Mouse (Mus musculus): ENCODE measurements at regions not wholly inside any gene's neighbourhood (a gene's known extent, or its start where the extent isn't known, plus 50 kb on each side); places are given as distances from the start of the nearest gene placed in this dataset.

DNA sequence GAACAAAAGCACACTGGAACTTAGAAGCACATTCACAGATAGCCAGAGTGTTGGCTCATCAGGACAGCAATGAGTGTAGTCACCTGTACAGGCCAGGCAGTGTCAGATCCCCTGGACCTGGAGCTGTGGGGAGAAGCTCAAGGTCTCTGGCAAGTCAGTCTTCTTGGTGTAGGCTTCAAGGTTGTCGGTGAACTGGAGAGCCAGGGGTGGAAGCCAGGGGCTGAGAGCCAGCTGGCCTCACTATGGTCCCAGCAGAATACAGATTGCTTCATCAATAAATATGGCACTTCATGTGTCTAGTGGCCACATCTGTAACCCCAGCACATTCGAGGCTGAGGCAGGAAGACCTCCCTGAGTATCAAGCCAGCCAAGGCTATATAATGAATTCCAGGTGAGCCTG lies 101.0 kb upstream of the Tgfbr2 start:
- no peak for DNase-seq

DNA sequence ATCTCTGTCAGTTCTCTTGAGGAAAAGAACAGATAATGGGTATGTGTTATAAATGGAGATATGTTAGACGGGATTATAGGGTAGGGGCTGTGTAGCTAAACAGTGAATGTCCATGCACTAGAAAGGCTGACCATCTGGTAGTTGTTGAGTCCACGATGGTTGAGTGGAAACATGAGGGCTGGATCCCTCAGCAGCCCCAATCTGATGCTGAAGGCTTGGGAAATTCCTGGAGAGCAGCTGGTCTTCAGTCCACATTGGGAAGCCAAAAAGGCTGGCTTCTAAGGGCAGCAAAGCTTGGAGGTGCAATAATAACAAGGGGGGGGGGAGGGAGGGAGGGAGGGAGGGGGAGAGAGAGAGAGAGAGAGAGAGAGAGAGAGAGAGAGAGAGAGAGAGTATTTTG lies 97.3 kb upstream of the Tgfbr2 start:
- DNase-seq: no peak

DNA sequence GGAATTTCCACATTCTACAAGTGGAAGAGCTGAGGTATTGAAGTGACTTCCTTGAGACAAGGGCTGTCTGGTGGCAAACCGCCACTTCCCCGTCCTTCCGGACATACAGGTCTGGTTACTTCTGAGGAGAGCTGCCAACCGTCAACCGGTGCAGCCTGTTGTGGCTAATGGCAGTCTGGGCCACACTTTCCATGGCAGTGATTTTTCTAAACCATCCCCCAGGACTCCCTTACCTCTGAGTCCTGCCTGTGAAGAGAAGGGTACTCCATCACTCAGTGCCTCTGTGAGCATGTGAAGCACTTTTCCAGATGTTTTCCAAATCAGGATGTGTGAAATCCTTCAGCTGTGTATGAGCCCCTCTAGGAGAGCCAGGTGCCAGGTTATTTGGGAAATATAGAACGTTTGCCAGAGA lies 95.3 kb upstream of the Tgfbr2 start:
- DNase-seq: no peak

DNA sequence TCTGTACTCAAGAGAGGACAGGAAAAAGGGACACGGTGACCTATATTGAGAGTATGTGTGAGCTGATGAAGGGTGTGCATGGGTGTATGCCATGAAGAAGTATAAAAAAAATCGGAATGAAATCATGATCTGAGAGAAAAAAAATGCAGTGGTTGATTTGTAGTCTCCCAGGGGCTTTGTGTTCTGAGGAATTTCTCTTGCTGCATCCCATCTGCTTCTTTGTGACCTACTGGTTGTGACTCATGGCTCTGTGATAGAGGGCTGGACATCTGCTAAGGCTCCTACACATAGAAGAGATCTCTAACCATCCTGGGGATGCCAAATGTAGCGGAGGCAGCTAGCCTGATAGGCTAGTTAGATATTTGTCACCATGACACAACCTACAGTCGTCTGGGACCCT lies 92.3 kb upstream of the Tgfbr2 start:
- DNase-seq: no peak

DNA sequence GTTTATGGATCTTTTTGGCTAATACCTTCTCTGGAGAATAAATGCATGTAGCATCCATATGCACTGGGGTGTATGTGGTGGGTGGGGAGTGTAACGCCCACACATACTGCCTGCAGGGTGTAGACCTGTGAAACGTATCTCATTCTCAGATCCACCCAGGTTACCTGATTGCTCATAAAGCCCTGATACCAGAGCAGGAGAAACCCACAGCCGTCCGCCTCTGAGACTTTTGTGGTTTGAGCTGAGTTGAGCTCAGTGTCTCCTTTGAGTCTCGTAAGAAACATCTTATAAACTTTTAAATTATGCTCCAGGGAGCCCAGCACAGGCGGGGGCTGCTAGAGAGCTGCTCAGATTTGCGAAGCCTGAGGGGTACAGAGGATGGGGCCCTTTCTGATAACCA lies 88.7 kb upstream of the Tgfbr2 start:
- peak; percentile 9 to 37 for DNase-seq

DNA sequence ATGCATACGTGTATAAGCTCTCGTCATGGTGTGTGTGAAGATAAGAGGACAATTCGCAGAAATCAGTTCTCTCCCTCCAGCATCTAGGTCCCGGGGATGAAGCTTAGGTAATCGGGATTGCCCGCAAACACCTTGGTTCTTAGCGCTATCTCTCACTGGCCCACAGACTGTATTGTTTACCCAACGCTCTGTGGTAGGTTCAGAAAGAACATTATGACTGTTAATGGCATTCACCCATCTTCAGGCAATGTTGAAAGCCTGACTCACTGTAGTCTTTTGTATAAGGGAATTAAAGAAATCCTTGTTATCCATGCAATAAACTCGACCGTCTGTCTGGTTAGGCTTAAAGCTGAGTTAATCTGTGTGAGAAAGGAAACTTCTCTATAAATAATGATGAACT lies 84.4 kb upstream of the Tgfbr2 start:
- no peak for DNase-seq

DNA sequence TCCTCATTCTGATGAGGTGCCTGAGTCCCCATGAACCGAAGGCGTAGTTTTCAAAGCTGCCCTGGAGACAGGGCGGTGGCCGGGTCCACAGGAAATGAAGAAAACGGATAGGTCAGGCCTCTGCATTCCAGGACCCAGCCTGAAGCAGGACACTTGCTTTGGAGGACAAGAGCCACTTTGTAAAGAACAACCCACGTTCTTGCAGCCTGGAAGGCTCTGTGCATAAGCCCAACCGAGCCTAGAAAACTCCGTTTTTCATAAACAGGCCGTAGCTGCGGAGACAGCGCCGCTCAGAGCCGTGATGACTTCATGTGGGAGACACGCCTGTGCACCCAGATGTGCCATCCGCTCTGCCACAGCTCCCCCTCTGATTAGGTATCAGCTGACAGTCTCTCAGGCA lies 78.4 kb upstream of the Tgfbr2 start:
- no peak for DNase-seq

DNA sequence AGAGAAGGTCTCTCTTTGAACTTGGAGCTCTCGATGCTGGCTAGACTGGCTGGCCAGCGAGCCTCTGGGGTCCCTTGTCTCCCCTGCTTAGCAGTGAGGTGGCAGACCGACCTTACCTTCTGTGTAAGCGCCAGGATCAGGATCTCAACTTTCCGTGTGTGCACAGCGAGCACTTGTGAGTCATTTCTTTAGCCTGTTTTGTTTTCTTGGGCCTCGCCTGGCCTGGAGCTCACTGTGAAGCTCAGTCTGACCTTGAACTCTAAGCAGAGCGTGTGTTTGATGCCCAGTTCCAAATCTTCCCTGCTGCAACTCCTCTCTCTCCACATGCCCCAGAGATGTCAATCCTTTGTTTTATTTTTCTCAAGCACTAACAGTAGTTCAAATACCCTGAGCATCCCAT lies 77.6 kb upstream of the Tgfbr2 start:
- DNase-seq: no peak

DNA sequence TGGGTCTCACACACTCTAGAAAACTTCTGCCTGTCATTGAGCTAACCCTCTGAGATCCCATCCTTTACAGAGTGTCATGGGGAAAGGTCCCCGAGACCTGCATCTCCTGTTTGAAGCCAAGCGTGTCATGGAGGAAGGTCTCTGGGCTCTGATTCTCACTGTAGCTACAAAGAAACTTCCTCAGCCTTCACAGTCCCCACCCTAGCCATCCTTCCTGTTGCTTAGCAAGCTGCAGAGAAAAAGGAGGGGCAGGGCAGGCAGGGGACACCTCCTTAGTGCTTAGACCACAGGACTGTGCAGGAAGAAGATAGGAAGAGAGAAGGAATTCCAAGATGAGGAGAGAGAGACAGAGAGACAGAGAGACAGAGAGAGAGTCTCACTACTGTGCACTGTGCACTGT lies 74.6 kb upstream of the Tgfbr2 start:
- DNase-seq: no peak

DNA sequence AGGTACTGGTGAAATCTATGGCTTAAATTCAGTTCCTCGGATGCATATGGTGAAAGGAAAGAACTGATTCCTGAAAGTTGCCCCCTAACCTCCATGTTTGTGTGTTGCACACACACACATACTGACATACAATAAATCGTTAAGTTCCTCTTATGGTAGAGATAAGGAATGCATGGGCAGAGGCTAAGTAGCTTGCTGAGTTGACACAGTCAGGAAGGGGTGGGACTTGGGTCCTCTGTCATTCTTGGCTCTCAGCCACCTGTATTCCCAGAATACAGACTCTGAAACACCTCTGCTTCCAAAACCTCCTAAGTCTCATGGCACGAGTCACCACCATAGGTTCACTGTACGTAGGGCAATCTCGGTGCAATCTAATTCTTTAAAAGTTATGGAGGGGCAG lies 70.0 kb upstream of the Tgfbr2 start:
- no peak for DNase-seq

DNA sequence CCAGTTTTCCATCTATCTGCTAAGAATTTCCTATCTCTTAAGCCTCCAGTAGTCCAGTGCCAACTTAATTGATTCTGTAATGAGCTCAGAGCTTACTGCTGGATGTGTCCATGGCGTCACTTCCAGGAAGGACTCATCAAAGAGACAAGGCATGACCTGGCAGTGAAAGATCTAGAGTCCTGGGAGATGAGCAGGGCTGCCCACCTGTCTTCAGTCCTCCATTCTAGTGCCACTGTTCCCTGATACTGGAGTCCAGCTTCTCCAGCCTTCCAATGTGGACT lies 69.4 kb upstream of the Tgfbr2 start:
- no peak for DNase-seq

DNA sequence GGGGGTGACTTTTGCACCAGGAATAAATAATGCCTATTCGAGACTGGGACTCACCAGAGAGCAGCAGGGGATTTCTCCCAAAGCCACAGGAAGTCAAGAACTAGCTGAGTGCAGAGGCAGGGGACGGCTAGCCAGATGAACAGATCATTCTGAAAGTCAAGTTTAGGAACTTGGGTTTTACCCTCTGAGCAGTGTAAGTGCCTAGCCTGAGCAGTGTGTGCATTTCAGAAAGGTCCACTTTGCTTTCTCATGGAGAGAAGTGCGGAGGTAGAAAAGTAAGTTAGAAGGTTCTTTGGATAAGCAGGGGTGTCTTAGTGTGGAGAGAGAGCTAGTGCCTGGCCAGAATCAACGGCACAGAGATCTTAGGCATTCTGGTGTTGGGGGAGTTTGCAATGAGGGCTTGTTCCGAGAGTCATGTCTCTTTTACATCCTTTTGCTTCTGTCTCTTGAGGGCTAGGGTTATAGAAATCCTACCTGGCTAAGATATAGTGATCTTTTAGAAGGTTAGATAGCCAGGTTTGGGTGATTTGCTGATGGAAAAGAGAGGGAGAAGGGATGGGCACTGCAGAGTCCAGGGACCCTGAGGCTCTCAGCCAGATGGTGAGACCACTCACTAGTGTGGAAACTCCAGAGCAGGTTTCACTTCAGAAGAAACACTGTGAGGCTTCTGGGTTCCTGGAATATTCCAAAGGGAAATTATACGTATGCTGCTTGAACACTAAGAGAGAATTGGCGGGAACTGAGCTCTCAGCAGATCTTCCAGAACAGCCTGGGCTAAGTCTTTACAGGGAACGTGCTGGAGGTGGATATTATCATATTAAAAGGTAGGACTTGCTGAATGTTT lies 68.8 kb upstream of the Tgfbr2 start:
- DNase-seq: no peak

DNA sequence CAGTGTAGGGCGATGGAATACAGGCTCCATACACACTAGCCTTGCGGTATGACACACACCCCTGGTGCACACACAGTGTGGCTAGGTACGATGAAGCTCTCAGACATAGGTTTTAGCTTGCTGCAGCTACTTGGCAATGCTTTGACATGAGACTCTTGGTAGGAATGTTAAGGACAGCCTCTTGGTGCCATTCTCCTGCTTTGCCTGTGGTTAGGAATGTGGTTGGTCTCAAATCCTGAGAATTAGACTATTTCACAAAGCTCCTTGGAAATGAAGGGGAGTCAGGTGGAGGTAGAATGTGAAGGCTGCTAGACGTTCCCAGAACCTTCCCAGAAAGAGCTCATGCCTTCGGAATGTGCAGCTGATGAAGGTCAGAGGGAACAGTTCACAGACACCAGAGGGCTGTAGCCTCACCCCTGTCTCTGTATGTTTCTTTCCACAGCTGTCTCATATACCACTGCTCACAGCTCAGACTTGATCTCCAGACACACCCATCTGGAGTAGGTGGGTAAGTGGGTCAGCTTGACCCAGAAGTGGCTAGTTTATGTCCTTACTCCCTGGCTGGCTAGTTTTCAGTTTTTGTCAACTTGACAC lies 66.9 kb upstream of the Tgfbr2 start:
- DNase-seq: no peak

DNA sequence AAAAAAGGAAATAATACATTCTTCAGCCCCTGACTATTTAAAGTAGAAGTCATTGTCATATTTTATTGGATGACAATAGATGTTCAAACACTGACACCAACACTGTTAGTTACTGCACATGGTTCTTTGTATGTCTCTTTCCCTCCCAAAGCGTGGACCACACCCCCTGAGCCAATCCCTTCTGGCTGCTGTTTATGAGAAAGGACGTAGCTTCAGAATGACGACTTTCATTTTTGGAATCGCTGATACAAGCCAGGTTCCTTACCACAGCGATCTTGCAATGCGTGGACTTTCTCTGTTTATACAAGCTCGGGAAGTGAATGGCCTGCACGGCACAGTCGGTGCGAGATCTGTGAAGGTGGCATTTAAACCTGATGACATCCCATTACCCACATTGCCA lies 66.1 kb upstream of the Tgfbr2 start:
- DNase-seq: no peak

DNA sequence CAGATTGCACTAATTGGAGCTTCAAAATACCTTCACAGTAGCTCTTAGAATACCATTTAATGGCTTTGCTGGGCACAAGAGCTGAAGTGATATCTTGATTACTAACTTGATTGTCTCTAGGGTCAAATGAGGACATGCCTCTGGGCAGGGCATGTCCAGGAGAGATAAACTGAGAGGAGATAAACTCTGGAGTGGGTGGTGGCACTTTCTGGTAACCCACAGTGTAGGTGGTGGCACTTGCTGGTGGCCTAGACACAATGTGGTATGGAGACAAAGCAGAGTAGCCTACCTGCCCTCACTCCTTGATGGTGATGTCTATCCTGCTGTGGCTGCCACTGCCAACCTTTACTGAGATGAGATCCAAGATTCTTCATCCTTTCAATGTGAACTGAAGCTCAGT lies 61.7 kb upstream of the Tgfbr2 start:
- no peak for DNase-seq

DNA sequence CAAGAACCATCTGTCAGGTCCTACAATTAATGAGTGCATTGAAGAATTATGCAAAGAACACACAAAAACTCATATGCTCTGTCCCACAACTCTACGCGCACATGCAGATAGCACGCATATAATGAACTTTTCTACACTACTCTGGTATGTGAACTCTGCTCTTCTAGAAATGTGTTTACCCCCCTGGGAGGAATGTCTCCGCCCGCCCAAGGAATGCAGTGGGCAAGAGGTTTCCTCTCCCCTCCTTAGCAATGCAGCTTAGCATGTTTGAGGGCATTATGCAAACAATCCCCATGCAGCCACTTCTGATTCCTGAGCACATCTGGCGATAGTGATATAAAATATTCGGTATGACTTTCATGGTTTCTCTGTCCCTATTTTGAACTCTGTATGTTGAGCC lies 59.0 kb upstream of the Tgfbr2 start:
- DNase-seq: no peak

DNA sequence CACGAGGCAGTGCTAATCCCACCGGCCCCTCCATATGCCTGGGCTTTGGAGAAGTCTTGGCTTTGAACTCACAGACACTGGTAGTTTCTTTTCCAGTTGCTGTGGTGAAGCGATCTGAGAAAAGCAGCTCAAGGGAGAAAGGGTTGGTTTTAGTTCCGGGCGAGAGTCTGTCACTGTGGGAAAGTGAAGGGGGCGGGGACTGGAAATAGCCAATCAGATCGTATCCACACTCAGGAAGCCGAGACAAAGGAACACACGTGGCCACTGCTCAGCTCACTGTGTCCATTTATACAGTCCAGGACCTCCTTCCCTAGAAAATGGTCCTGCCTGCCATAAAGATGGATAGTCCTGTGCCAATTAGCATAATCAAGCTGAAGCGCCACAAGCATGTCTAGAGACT lies 57.2 kb upstream of the Tgfbr2 start:
- DNase-seq: no peak

DNA sequence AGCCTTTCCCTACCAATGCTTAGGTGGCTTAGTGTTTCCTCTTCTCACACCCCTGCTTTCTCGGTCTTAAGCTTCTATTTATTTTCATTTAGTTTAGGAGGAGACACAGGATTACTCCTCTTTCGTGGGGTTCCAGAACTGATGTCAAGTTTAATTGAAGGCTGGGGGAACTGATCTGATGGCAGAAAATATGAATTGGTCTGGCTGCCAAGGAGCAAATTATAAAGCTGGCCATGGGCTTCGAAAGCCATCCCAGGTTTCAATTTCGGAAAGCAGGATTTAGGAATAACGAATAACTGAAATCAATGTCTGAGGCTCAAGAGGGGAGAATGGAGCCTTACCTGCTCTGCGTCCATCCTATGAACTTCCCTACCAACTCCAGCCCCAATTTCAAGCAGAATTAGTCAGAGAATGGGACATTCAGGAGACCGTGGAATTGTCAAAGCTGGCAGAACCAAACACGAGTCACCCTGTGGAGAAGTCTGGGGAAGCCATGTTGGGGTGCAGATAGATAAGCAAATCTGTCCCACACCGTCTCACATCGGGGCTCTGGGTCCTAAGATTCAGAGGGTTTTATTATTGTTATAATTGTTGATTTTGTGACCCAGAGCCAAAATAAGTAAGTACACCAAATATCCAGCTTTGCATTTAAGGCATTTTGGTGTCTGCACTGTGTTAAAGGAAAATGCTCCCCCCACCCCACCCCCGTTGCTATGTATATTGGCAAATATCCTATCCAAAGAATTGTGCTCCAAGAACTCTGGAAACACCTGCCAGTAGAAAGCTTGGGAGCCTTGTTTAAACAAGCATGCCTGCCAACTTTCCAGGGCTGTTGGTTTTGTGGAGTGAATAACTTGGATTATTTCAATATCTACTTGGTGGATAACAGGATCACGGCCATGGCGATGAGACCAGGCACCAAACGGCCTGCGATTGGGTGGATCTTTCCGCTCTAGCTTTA lies 56.5 kb upstream of the Tgfbr2 start:
- no peak for DNase-seq

DNA sequence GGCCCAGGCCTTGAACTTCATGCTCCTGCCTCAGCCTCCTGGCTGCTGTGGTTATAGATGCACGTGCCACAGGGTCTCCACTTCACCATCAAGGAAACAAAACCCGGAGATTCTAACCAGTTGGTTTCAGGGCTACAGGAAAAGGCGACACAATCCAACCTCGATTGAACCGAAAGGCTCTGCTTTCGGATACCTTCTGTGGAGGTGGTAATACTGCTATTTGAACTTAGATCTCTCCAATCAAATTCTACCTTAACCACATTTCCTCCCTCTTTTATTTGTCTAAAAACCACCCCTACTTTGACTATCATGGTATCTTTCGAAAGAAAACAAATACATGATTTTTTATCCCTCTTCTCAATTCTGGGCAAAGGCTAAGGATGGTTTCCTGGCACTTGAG lies 55.2 kb upstream of the Tgfbr2 start:
- no peak for DNase-seq

DNA sequence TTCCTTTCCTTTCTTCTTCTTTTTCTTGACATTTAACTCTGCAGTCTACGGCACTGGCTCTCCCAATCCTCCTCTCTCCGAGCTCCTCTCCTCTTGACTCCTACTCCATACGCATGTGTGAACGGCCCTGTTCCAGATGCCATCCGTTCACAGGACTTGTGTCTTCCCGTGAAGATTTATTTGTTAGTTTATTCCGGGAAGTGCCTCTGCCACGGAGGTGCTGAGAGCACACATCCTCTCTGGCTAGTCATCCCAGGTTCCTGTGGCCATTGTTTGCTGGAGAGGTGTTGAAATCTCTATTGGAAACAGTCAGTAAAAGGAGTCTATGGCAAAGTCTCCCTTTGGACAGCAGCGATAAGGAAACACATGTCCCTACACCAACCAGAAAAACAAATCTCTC lies 53.3 kb upstream of the Tgfbr2 start:
- no peak for DNase-seq

DNA sequence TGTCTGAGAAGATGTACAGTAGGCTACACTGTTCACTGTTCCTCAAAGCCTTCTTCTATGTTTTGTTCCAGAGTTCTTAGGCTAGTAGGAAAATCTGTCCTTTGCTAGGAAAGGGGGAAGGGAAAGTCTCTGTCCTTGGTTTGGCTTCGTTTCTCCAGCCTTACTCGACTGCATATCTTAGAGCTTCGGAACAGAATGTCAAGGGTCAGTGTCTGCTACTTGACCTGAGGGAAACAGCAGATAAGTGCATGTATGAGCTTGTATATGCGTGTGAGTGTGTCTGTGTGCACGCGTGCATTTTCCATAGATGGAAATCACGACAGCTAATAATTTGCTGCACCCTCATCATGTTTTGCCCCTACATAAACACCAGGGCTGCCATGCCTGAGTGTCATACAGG lies 52.6 kb upstream of the Tgfbr2 start:
- no peak for DNase-seq

Measured in thymus, adult 18-20 months (tissue).